In the genomic region with DNA sequence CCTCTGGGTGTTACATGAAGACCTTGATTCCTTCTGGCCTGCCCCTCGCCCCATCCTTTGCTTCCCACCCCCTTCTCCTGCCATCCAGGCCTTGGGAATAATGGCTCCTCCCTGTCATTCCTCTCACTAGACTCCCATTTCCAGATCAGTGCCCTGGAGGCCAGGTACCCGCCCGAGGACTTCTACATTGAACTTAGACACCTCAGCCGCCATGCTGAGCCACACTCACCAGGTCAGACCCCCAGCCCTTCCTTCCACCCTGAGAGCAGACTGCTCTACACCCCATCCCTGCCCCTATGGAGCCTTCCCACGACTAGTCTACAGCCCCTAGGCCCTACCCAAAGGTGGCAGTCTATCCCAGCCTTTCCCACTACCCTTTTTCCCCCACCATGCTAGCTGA, we compare ENCODE assay signal across 28 mouse cellular contexts.
"Had no signal": no experiment of that assay in that cellular context is flagged by ENCODE, and none has a peak within 500 bp of the region (broad histone marks: within the 10 kb centered on the region; RNA-seq: fewer than 3 reads in every experiment).

No protein-coding gene starts in this region.

- H3K4me1 ChIP-seq: embryonic facial prominence, embryonic 10.5 days; embryonic facial prominence, embryonic 12.5 days; embryonic facial prominence, embryonic 13.5 days; forebrain, embryonic 10.5 days; forebrain, embryonic 12.5 days; forebrain, embryonic 13.5 days; forebrain, embryonic 15.5 days had no signal

- DNase-seq: cerebellum, adult 18-20 months; cerebellum, adult 2 months; cerebellum, adult 8-10 months; cerebellum, adult 9-10 months; cerebellum, adult 9-11 months; cerebellum, postnatal 10 days; cerebellum, postnatal 14 days; cerebellum, postnatal 25 days; cerebellum, postnatal 36 days; embryo, embryonic 11 days; forebrain, postnatal 0 days; gastrocnemius, adult 2 months; gastrocnemius, postnatal 10 days; gastrocnemius, postnatal 14 days; gastrocnemius, postnatal 25 days; gastrocnemius, postnatal 36 days; heart, adult 18-20 months had no signal

- H3K4me2 ChIP-seq: embryonic facial prominence, embryonic 12.5 days; embryonic facial prominence, embryonic 13.5 days; embryonic facial prominence, embryonic 15.5 days; forebrain, embryonic 12.5 days; forebrain, embryonic 13.5 days; forebrain, embryonic 15.5 days had no signal

- H3K9ac ChIP-seq: embryonic facial prominence, embryonic 12.5 days; embryonic facial prominence, embryonic 13.5 days; embryonic facial prominence, embryonic 15.5 days; forebrain, embryonic 12.5 days; forebrain, embryonic 13.5 days; forebrain, embryonic 15.5 days; forebrain, postnatal 0 days had no signal

- ATAC-seq: forebrain, embryonic 13.5 days; forebrain, embryonic 14.5 days; forebrain, embryonic 15.5 days; forebrain, embryonic 16.5 days; forebrain, postnatal 0 days had no signal

- H3K27ac ChIP-seq: embryonic facial prominence, embryonic 10.5 days; embryonic facial prominence, embryonic 12.5 days; embryonic facial prominence, embryonic 13.5 days; embryonic facial prominence, embryonic 15.5 days; forebrain, embryonic 10.5 days; forebrain, embryonic 12.5 days; forebrain, embryonic 13.5 days; forebrain, embryonic 15.5 days; gastrocnemius, adult 2 months had no signal

- H3K9me3 ChIP-seq: embryonic facial prominence, embryonic 10.5 days; embryonic facial prominence, embryonic 12.5 days; embryonic facial prominence, embryonic 13.5 days; embryonic facial prominence, embryonic 15.5 days; forebrain, embryonic 10.5 days; forebrain, embryonic 12.5 days; forebrain, embryonic 13.5 days; forebrain, embryonic 15.5 days had no signal

- H3K4me3 ChIP-seq: embryonic facial prominence, embryonic 10.5 days; embryonic facial prominence, embryonic 12.5 days; embryonic facial prominence, embryonic 13.5 days; embryonic facial prominence, embryonic 15.5 days; erythroblast, embryonic 14.5 days; forebrain, embryonic 10.5 days; forebrain, embryonic 12.5 days; forebrain, embryonic 13.5 days; forebrain, embryonic 15.5 days; gastrocnemius, adult 2 months had no signal

- H3K27me3 ChIP-seq: embryonic facial prominence, embryonic 12.5 days; embryonic facial prominence, embryonic 13.5 days; embryonic facial prominence, embryonic 15.5 days; forebrain, embryonic 12.5 days; forebrain, embryonic 13.5 days; forebrain, embryonic 15.5 days had no signal
